Mouse (Mus musculus) limb, embryonic 11.5 days (tissue): ENCODE measurements at regions not wholly inside any gene's neighbourhood (a gene's known extent, or its start where the extent isn't known, plus 50 kb on each side); places are given as distances from the start of the nearest gene placed in this dataset.

Source experiments
- ATAC-seq: fragments of 200-750 bp; cut with Nextera tagmentation; 2 replicates; pipeline ENCODE4 v1.8.0; 2017; ENCODE audit warnings: low read depth; ENCODE audit not compliant: insufficient number of reproducible peaks, low FRiP score, low TSS enrichment
- DNase-seq: peaks from one replicate; pipeline ENCODE4 v3.0.0-alpha.2; 2015; ENCODE audit warnings: low spot score
- H3K27ac ChIP-seq: fragments of 300-500 bp; sonication (generic); replicated peaks from 2 replicates; pipeline ENCODE4 v1.5.1; 2014; ENCODE audit warnings: low read depth, mild to moderate bottlenecking, low read length
- H3K27me3 ChIP-seq: fragments of 300-500 bp; sonication (generic); 2 replicates; pipeline ENCODE4 v1.6.1; 2014; ENCODE audit warnings: mild to moderate bottlenecking, low read length, mixed read lengths; ENCODE audit not compliant: control insufficient read depth, insufficient read depth
- H3K36me3 ChIP-seq: fragments of 300-500 bp; sonication (generic); 2 replicates; pipeline ENCODE4 v1.6.1; 2014; ENCODE audit warnings: mild to moderate bottlenecking, low read length, moderate library complexity, mixed read lengths; ENCODE audit not compliant: control insufficient read depth, insufficient read depth
- H3K4me1 ChIP-seq: fragments of 300-500 bp; sonication (generic); 2 replicates; pipeline ENCODE4 v1.6.1; 2014; ENCODE audit warnings: low read length, mixed read lengths; ENCODE audit not compliant: control insufficient read depth, insufficient read depth
- H3K4me2 ChIP-seq: fragments of 300-500 bp; sonication (generic); 2 replicates; pipeline ENCODE4 v1.6.1; 2014; ENCODE audit warnings: low read depth, mild to moderate bottlenecking, moderate library complexity; ENCODE audit not compliant: severe bottlenecking
- H3K4me3 ChIP-seq: fragments of 300-500 bp; sonication (generic); 2 replicates; pipeline ENCODE4 v1.5.1; 2014; ENCODE audit warnings: low read depth, low read length
- H3K9ac ChIP-seq: fragments of 300-500 bp; sonication (generic); 2 replicates; pipeline ENCODE4 v1.6.1; 2014; ENCODE audit warnings: mild to moderate bottlenecking, low read length
- H3K9me3 ChIP-seq: fragments of 300-500 bp; sonication (generic); 2 replicates; pipeline ENCODE4 v1.6.1; 2016; ENCODE audit warnings: low read length; ENCODE audit not compliant: control insufficient read depth
- WGBS: fragments of 180-500 bp; shearing (Covaris S2); extraction: QIAGEN DNeasy Blood & Tissue Kit; methylation state at CpG from one replicate; pipeline ENCODE4 v1.1.7; 2014; 5-methylcytosine and 5-hydroxymethylcytosine counted together

DNA sequence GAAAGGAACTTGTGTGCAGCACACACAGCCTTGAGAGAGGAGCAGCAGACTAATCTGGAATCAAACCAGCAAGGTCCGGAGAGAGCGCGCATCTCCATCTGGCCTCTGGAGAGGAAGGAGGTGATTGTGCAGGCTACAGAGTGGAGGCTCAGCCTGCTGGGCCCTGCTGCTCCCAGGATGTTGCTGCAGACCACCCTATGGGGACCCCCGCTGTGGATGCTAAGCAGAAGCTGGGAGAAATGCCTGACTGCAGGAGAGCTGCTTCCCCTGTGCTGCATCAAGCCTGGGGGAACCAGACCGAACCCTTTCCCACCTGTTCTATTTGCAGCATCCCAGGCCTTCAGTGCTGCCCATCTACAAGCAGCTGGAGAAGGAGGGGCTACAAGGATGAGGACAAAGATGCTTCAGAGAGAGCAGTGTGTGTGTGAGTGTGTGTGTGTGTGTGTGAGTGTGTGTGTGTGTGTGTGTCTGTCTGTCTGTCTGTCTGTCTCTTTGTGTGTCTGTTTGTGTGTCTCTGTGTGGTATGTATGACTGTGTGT, 311.2 kb upstream of the Noct start:
- no peak overlapping the region for H3K27ac ChIP-seq

DNA sequence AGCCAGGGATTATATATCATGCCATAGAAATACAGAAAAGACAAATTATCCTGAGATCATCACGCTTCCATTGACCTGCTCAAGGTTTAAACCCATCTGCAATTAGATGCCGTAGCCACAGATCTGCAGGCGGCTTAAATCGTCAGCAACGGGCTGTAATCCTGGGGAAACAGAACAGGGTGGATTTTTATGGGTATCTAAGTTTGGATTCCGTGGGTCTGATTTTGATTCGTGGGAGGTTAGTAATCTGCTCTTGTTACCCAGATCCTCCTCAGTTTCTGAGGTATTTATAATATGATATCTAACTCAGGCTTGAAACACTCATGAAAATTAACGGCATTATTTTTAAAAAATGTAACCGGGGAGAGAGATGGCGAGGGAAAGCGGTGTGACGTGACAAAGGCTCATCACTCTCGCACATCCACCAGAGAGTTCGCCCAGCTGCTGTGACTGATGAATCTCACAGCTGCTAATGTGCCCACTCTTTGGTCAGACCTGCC, 309.3 kb upstream of the Noct start:
- Histone ChIP-seq H3K36me3 (no peaks in the 10 kb centered on the region), H3K9me3 (no peaks in the 10 kb centered on the region), H3K9ac (no peak overlapping the region), H3K4me2 (no peak overlapping the region), H3K4me1 (no peaks in the 10 kb centered on the region), H3K4me3 (no peak overlapping the region), H3K27me3 (no peaks in the 10 kb centered on the region), H3K27ac (no peak overlapping the region)
- WGBS: 83% methylated on average over 14 of the region's 14 CpGs
- no peak for ATAC-seq
- no peak for DNase-seq

More for the DNA sequence above, 311.2 kb upstream of the Noct start:
- H3K9ac ChIP-seq: no peak overlapping the region
- no peaks in the 10 kb centered on the region for H3K36me3 ChIP-seq
- no peak overlapping the region for H3K4me3 ChIP-seq
- H3K4me2 ChIP-seq: no peak overlapping the region
- no peaks in the 10 kb centered on the region for H3K27me3 ChIP-seq
- DNase-seq (no peak), ATAC-seq (no peak)
- WGBS: 82% methylated on average over 5 of the region's 5 CpGs
- no peaks in the 10 kb centered on the region for H3K9me3 ChIP-seq
- no peaks in the 10 kb centered on the region for H3K4me1 ChIP-seq

DNA sequence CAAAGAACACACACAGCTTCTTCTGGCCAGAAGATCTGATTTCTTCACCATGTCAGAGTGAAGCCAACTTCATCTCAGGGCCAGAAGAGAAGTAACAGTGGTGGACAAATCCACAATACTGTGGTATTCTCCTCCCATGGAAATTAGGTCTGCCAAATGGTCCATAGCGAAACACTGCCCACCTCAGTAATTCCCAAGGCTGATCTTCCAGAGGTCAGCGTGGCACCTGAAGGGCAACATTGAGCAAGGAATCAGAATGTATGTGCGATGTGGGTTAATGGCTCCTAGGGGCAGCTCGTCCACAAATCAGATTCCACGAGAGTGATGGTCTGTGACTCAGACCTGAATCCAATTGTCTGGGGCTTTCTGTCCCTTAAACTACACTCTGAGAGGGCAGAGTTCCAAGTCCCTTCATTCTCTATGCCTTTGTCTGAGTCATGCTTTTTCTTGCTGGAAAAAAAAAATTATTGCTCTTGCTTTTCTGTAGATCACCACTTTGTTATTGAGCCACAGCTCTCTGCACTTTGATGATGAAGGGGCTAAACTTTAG, 307.9 kb upstream of the Noct start:
- ATAC-seq: no peak
- WGBS: 89% methylated on average over 5 of the region's 5 CpGs
- H3K27ac ChIP-seq: no peak overlapping the region
- H3K4me3 ChIP-seq: no peak overlapping the region
- H3K36me3 ChIP-seq: no peaks in the 10 kb centered on the region
- H3K4me1 ChIP-seq: no peaks in the 10 kb centered on the region
- H3K27me3 ChIP-seq: no peaks in the 10 kb centered on the region
- H3K9me3 ChIP-seq: no peaks in the 10 kb centered on the region
- no peak for DNase-seq
- no peak overlapping the region for H3K4me2 ChIP-seq
- H3K9ac ChIP-seq: no peak overlapping the region

DNA sequence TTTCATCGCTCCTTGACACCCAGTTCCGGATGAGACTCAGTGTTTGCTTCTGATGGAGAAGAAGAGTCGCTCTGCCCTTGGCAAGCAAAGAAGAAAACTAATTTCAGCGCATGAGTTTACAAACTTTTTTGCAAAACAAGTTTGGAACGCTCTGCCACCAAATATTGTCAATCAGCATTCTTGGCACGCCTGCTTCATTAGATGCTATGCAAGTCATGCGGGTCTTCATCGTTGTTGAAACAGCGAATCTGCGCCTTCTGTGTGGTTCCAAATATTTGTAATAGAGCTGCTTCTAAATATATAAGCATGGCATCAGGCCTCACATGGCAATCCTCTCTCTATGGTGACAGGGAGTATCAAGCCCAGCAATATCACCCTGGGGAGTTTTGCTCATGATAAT, 301.9 kb upstream of the Noct start:
- H3K4me2 ChIP-seq: no peak overlapping the region
- no peaks in the 10 kb centered on the region; the same call in 1 of the 2 replicates for H3K4me1 ChIP-seq
- no peak overlapping the region for H3K9ac ChIP-seq
- no peak for ATAC-seq
- WGBS: 96% methylated on average over 10 of the region's 10 CpGs
- no peaks in the 10 kb centered on the region for H3K27me3 ChIP-seq
- no peak for DNase-seq
- no peaks in the 10 kb centered on the region for H3K36me3 ChIP-seq
- H3K9me3 ChIP-seq: no peaks in the 10 kb centered on the region
- H3K27ac ChIP-seq: no peak overlapping the region
- no peak overlapping the region for H3K4me3 ChIP-seq

DNA sequence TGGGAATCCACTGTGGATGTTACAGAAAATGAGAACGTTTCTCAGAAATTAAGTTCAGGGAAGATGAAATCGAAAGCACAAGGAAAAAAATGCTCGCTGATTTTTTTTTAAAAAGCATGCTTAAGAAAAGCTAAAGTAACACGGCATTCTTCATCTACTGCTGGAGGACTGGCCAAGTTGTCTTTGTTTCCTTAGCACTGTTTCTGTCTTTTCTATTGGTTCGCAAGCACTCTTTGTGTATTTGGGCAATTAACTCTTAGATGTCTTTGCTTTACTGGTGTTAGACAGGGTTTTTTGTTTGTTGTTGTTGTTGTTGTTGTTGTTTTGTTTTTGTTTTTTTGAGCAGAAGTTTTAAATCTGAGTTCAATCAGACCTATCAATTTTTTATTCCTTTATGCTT, 301.4 kb upstream of the Noct start:
- H3K9ac ChIP-seq: no peak overlapping the region
- no peaks in the 10 kb centered on the region for H3K36me3 ChIP-seq
- ATAC-seq (no peak), DNase-seq (no peak)
- no peak overlapping the region for H3K4me2 ChIP-seq
- H3K27me3 ChIP-seq: no peaks in the 10 kb centered on the region
- no peak overlapping the region for H3K4me3 ChIP-seq
- WGBS: 89% methylated on average over 5 of the region's 5 CpGs
- H3K9me3 ChIP-seq: no peaks in the 10 kb centered on the region
- no peaks in the 10 kb centered on the region; the same call in 1 of the 2 replicates for H3K4me1 ChIP-seq
- H3K27ac ChIP-seq: no peak overlapping the region

DNA sequence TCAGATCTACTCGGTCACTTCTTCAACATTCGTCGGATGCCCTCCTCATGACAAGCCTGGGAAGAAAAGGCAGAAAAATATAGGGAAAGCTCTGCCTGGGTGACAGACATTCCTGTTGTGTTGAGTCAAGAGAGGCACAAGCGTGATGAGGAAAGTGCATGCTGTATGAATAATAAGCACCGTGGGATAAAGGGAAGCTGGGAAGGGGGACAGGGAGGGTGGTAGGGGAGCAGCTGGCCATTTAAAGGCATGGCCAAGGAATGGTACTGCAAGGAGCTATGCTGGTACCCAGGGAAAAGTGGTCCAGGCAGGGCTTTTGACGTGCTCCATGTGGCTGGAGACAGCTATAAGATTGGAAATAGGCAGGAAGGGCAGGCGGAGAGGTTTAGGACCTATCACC, 300.9 kb upstream of the Noct start:
- Histone ChIP-seq H3K36me3 (no peaks in the 10 kb centered on the region), H3K4me2 (no peak overlapping the region), H3K4me3 (no peak overlapping the region), H3K4me1 (no peaks in the 10 kb centered on the region; the same call in 1 of the 2 replicates), H3K27me3 (no peaks in the 10 kb centered on the region), H3K9ac (no peak overlapping the region), H3K9me3 (no peaks in the 10 kb centered on the region), H3K27ac (no peak overlapping the region)
- DNase-seq (no peak), ATAC-seq (no peak)
- 90% methylated on average over 7 of the region's 7 CpGs for WGBS

DNA sequence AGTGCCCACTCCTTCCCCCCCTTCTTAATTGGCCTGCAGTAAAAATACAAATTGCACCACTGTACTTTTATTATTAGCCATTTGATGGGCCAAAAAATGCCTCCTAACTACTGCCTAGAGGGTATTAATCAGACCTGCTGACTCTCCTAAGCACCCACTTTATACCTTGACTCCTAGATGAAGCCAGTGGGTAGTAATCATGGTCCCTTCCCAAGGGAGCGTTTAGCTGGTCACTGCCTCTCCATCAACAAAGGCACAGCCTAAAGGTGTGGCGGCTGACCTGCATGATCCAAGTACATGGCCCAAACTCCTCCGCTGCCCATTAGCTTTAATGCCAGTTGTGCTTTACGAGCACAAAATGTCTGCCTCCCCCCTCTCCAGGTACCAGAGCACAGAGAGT, 296.9 kb upstream of the Noct start:
- Histone ChIP-seq H3K4me2 (no peak overlapping the region), H3K9ac (no peak overlapping the region), H3K9me3 (no peaks in the 10 kb centered on the region), H3K4me3 (no peak overlapping the region), H3K4me1 (no peaks in the 10 kb centered on the region; the same call in 1 of the 2 replicates), H3K27me3 (no peaks in the 10 kb centered on the region), H3K27ac (no peak overlapping the region), H3K36me3 (no peaks in the 10 kb centered on the region)
- 46% methylated on average over 4 of the region's 4 CpGs for WGBS
- DNase-seq (no peak), ATAC-seq (0 out of 2 replicates have a peak, but pooled peaks have one; percentile 44)

DNA sequence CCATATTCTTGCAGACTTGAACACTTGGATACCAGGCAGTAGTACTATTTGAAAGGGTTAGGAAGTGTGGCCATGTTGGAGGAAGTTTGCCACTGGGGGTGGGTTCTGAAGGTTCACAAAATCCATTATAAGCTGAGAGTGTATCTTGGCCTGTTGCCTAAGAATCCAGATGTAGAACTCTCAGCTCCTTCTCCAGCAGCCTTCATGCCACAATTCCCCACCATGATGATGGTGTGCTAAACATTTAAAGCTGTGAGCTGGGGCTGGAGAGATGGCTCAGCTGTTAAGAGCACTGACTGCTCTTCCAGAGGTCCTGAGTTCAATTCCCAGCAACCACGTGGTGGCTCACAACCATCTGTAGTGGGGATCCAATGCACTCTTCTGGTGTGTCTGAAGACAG, 295.2 kb upstream of the Noct start:
- Histone ChIP-seq H3K9me3 (no peaks in the 10 kb centered on the region), H3K4me2 (no peak overlapping the region), H3K27ac (no peak overlapping the region), H3K4me3 (no peak overlapping the region), H3K4me1 (no peaks in the 10 kb centered on the region; the same call in 1 of the 2 replicates), H3K9ac (no peak overlapping the region), H3K27me3 (no peaks in the 10 kb centered on the region), H3K36me3 (no peaks in the 10 kb centered on the region)
- no peak for ATAC-seq
- WGBS: 88% methylated on average over 1 of the region's 1 CpGs
- DNase-seq: no peak
